Mouse (Mus musculus) bone marrow, adult 2 months (tissue): ENCODE measurements around the gene Klhl26.

Experiments used
- CTCF ChIP-seq: fragments of 200-500 bp; IDR thresholded peaks from 2 replicates; pipeline ENCODE4 v1.5.1; 2011; ENCODE audit warnings: low read length, control low read depth; ENCODE audit not compliant: control insufficient read depth, insufficient read depth
- POLR2A ChIP-seq: fragments of 200-500 bp; IDR thresholded peaks from 2 replicates; pipeline ENCODE4 v1.6.1; 2011; ENCODE audit warnings: low read depth, mild to moderate bottlenecking, control low read depth, low read length, borderline replicate concordance; ENCODE audit not compliant: control insufficient read depth

DNA sequence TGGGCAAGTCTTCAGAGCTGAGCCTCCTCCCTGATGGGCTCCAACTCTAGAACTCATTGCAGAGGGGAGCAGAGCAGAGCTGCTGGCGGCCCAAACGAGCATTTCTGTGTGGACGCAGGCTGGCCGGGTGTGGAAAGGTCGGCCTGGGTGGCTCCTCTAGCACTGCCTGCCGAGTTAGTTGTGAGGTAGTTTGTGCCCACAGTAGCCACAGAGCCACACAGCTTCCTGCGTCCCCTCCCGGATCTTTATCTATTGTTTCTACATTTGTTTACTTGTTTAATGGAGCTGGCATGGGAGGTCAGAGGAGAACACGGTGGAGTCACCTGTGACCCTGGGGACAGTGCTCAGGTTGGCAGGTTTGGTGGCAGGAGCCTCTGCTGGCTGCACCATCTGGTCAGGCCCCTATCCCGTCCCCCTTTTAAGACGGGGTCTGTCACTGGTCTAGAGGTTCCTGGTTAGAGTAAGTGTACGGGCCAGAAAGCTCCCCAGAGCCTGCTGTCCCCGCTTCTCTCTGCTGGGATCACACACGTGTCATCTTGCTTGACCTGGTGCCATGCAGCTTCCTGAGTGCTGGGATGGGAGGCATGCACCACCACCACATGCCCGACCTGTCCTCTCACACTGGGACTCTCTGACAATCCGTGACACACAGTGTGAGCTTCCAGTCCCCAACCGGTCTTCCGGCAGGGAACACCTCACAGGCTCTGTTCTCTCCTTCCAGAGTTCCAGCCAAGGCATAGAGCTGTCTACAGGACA lies 55.2 kb downstream of the Klhl26 start:
- TF ChIP-seq POLR2A: no peak
- TF ChIP-seq CTCF: no peak
